ENCODE assay signal across 19 mouse cellular contexts in genomic region chr16:89608161-89608790, GRCm38 (mm10). TPM values are rescaled to one million over a fixed set of nuclear protein-coding genes. Genes with fewer than 3 reads are reported as not detected.
DNase-seq lines count a peak whose midpoint lies in the region.
"Had no signal": no experiment of that assay in that cellular context is flagged by ENCODE, and none has a peak within 500 bp of the region (broad histone marks: within the 10 kb centered on the region; RNA-seq: fewer than 3 reads in every experiment).

No protein-coding gene starts in this region.

- H3K27me3 ChIP-seq in limb, embryonic 10.5 days (ENCODE audit: low read depth, poor library complexity, severe bottlenecking): no peaks in the 10 kb centered on the region
- H3K27me3 ChIP-seq: limb, embryonic 13.5 days had no signal

- no peaks in the 10 kb centered on the region for H3K4me1 ChIP-seq in brown adipose tissue, adult 24 weeks (ENCODE audit: control insufficient read depth, insufficient read depth, insufficient read length, low read length)
- no peaks in the 10 kb centered on the region for H3K4me1 ChIP-seq in limb, embryonic 10.5 days
- H3K4me1 ChIP-seq: limb, embryonic 13.5 days had no signal

- H3K27ac ChIP-seq in brown adipose tissue, adult 24 weeks (replicated peaks; ENCODE audit: low read depth, low read length): peak overlapping the region; percentile 73
- no peak overlapping the region for H3K27ac ChIP-seq in limb, embryonic 10.5 days
- H3K27ac ChIP-seq: limb, embryonic 13.5 days had no signal

- DNase-seq in cerebellum, adult 9-11 months: peak; percentile 39
- no peak for DNase-seq in cerebellum, adult 8-10 months
- peak; percentile 33 to 43 for DNase-seq in layer of hippocampus, postnatal 10 days (ENCODE audit: low spot score in 2 of 2)
- no peak for DNase-seq in layer of hippocampus, postnatal 25 days (ENCODE audit: extremely low spot score in 1 of 2, low spot score in 1 of 2)
- peak; percentile 83 for DNase-seq in gonadal fat pad, adult 2 months (ENCODE audit: low read depth)
- DNase-seq in limb, embryonic 10.5 days (ENCODE audit: low spot score): no peak
- DNase-seq in kidney, adult 11 months: no peak
- DNase-seq: forebrain, postnatal 0 days; lung, postnatal 4 days; midbrain, embryonic 14.5 days had no signal

- H3K36me3 ChIP-seq in limb, embryonic 10.5 days: no peaks in the 10 kb centered on the region
- H3K36me3 ChIP-seq: limb, embryonic 13.5 days had no signal

- no peaks in the 10 kb centered on the region for H3K9me3 ChIP-seq in limb, embryonic 10.5 days (replicated peaks)
- H3K9me3 ChIP-seq: limb, embryonic 13.5 days had no signal

- WGBS in limb, embryonic 10.5 days: 93% methylated on average over 12 of the region's 12 CpGs

- no peak overlapping the region for H3K4me3 ChIP-seq in brown adipose tissue, adult 24 weeks (ENCODE audit: insufficient read depth, low read depth, low read length)
- no peak overlapping the region for H3K4me3 ChIP-seq in limb, embryonic 10.5 days
- H3K4me3 ChIP-seq: limb, embryonic 13.5 days had no signal

RNA-seq across cellular contexts. Expression of gene Krtap11-1, which starts 37.3 kb away (rescaled TPM):
- total RNA-seq in layer of hippocampus, postnatal 10 days (2021): not detected
- not detected for total RNA-seq in layer of hippocampus, postnatal 25 days (2021)
- polyA plus RNA-seq in brown adipose tissue, adult 24 weeks (2012; ENCODE audit: insufficient read depth, insufficient read length, missing spikeins): not detected in 2 replicates
- polyA plus RNA-seq in gonadal fat pad, adult 2 months (2012; rRNA removed): 0.16 and 0.32 TPM in 2 replicates
- not detected in 2 replicates for polyA plus RNA-seq in limb, embryonic 10.5 days (2016; fragmentation: Nextera tagmentation; extraction: Ambion mirVana)
- total RNA-seq: adrenal gland, adult 18-20 months; forebrain, postnatal 0 days; hematopoietic stem cell, adult 5-6 weeks had no signal
- polyA plus RNA-seq: cortical plate, adult 2 months; forebrain, postnatal 0 days; intestine, embryonic 14.5 days; kidney, embryonic 16.5 days; limb, embryonic 13.5 days; liver, embryonic 16.5 days; midbrain, embryonic 14.5 days; urinary bladder, adult 2 months had no signal

Comparison
In these comparisons a context has a peak if more than half of its experiments do, and no peak if none do; other contexts are left out.
1. DNase-seq: peak in cerebellum, adult 9-11 months (single experiment), layer of hippocampus, postnatal 10 days (2 of 2) and gonadal fat pad, adult 2 months (single experiment); none in cerebellum, adult 8-10 months (single experiment), layer of hippocampus, postnatal 25 days (0 of 2), limb, embryonic 10.5 days (single experiment) and kidney, adult 11 months (single experiment).